Mouse (Mus musculus) intestine, embryonic 14.5 days (tissue): ENCODE measurements around the gene Tmem198b. TPM values are rescaled to one million over a fixed set of nuclear protein-coding genes. Genes with fewer than 3 reads are reported as not detected.

Source experiments
- ATAC-seq: fragments of 200-750 bp; cut with Nextera tagmentation; replicated peaks from 2 replicates; pipeline ENCODE4 v1.8.0; 2017; ENCODE audit warnings: low read depth, moderate number of reproducible peaks, moderate TSS enrichment, moderate library complexity; ENCODE audit not compliant: low FRiP score, low TSS enrichment
- DNase-seq: peaks from one replicate; pipeline ENCODE4 v3.0.0-alpha.2; 2018; ENCODE audit warnings: low spot score
- H3K27ac ChIP-seq: fragments of 300-500 bp; sonication (generic); 2 replicates; pipeline ENCODE4 v1.5.1; 2014; ENCODE audit warnings: low read depth, mild to moderate bottlenecking, control low read depth
- H3K27me3 ChIP-seq: fragments of 300-500 bp; sonication (generic); replicated peaks from 2 replicates; pipeline ENCODE4 v1.6.1; 2014; ENCODE audit warnings: low read length, control low read depth; ENCODE audit not compliant: control insufficient read depth, insufficient read depth
- H3K36me3 ChIP-seq: fragments of 300-500 bp; sonication (generic); 2 replicates; pipeline ENCODE4 v1.6.1; 2014; ENCODE audit warnings: low read length, control low read depth; ENCODE audit not compliant: control insufficient read depth, insufficient read depth
- H3K4me1 ChIP-seq: fragments of 300-500 bp; sonication (generic); replicated peaks from 2 replicates; pipeline ENCODE4 v1.6.1; 2014; ENCODE audit warnings: low read length, control low read depth, mixed read lengths; ENCODE audit not compliant: control insufficient read depth, insufficient read depth
- H3K4me2 ChIP-seq: fragments of 300-500 bp; sonication (generic); 2 replicates; pipeline ENCODE4 v1.6.1; 2014; ENCODE audit warnings: low read length
- H3K4me3 ChIP-seq: fragments of 300-500 bp; sonication (generic); 2 replicates; pipeline ENCODE4 v1.5.1; 2014; ENCODE audit warnings: low read depth, low read length, control low read depth, mixed read lengths
- H3K9ac ChIP-seq: fragments of 300-500 bp; sonication (generic); 2 replicates; pipeline ENCODE4 v1.6.1; 2014; ENCODE audit warnings: mild to moderate bottlenecking, low read length
- H3K9me3 ChIP-seq: fragments of 300-500 bp; sonication (generic); 2 replicates; pipeline ENCODE4 v1.6.1; 2016; ENCODE audit warnings: low read length, control low read depth; ENCODE audit not compliant: control insufficient read depth
- WGBS: fragments of 180-500 bp; shearing (Covaris S2); extraction: QIAGEN DNeasy Blood & Tissue Kit; methylation state at CpG from one replicate; pipeline ENCODE4 v1.1.7; 2014; 5-methylcytosine and 5-hydroxymethylcytosine counted together
- polyA plus RNA-seq: library from polyadenylated mRNA; unstranded; fragments of >200 nt; fragmentation: Nextera tagmentation; extraction: Ambion mirVana; gene quantifications from 2 replicates; pipeline ENCODE4 v1.2.1, GENCODE M21; 2014

Tmem198b gene
- polyA plus RNA-seq, 1 experiment from 2014 or later, result 13.2 TPM

DNA sequence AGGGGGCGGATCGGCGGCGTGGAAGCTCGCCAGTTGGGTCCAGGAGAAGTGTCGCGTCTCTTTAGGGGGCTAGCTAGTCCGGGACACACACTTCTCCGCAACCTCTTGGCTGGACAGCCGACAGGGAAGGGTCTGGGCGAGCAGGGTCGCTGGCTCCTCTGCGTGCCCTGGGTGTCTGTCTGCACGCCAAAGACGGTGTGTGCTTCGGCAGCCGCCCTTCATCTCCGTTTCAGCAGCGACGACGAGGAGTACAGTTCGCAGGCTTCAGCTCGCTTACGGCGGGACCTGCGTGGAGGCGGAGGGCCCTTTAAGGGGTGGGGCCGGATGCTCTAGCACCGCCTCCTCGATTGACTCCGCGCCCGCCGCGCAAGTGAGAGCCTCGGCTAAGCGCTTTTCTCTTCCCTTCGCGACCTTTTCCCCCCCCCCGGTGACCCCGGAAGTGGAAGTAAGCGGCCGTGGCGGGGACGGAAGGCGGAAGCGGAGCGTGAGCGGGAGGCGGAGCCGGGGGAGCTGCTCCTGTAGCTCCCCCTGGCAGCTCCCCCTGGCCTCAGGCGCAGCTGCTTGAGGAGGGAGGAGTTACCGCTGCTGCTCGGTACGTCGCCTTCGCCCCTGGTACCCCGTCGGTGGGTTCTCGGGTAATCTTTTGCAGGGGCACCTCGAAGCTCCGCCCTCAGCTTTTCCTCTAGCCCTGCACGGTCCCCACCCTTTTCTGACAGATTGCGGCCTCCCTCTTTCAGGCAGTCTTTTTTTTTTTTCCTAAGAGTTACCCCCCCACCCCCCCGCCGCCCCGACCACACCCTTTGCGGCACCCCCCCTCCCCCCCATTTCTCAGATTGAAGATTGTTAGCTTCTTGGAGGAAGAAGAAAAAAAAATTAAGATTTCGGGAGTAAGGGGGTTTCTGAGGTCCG lies 1.2 kb upstream of the Tmem198b start:
- Histone ChIP-seq H3K36me3 (peaks cover 31% of the 10 kb centered on the region), H3K4me3 (peak overlapping the region; percentile 58), H3K4me2 (peak overlapping the region; percentile 85), H3K9ac (peak overlapping the region; percentile 72), H3K4me1 (peaks cover 39% of the 10 kb centered on the region), H3K9me3 (no peaks in the 10 kb centered on the region), H3K27ac (peak overlapping the region; percentile 92), H3K27me3 (no peaks in the 10 kb centered on the region)
- peak; percentile 93 for ATAC-seq
- DNase-seq, result peak; percentile 99
- WGBS, result 1% methylated on average over 62 of the region's 70 CpGs

DNA sequence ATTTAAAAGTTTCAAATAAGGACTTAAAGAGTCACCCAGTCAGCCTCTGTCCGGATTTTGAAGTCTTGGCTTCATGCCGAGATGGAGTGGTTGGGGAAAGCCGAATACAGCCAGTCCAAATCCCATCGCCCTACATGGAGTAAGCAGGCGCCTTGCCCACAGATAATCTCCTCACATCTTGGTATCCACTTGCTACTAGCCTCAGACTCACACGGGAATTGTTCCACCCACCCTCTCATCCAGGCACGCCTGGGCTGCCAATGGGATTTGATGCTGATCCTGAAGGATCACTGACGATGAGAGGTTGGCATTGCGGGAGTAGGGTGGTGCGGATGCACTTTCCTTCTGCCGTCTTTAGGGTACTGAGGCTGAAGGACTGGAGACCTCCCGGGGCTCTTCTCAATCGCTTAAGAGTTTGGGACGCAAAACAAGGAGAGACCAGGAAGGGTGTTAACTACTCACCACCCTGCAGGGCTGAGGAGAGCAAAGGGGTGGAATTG lies 349 bp downstream of the Tmem198b start, which contains the start of gene Dnajc14:
TSS of gene Dnajc14 (plus strand) at position 292 of the 500 bp plus-strand sequence.
- H3K27me3 ChIP-seq, result no peaks in the 10 kb centered on the region
- peaks cover 39% of the 10 kb centered on the region for H3K36me3 ChIP-seq
- H3K4me3 ChIP-seq, result peak within 1 kb of the TSS; percentile 58
- peak within 1 kb of the TSS; percentile 85 for H3K4me2 ChIP-seq
- DNase-seq, result peak; percentile 83
- no peaks in the 10 kb centered on the region for H3K9me3 ChIP-seq
- WGBS, result under 1% methylated on average over 14 of the region's 14 CpGs
- ATAC-seq, result peak; percentile 16; the same call in 1 of the 2 replicates
- peak within 1 kb of the TSS; percentile 72 for H3K9ac ChIP-seq
- peaks cover 34% of the 10 kb centered on the region for H3K4me1 ChIP-seq
- H3K27ac ChIP-seq, result peak within 1 kb of the TSS; percentile 92

GRCm38 (mm10) chr10:128803361-128803760 lies 809 bp downstream of the Tmem198b start:
- 7% methylated on average over 6 of the region's 6 CpGs for WGBS
- Histone ChIP-seq H3K9me3 (no peaks in the 10 kb centered on the region), H3K9ac (peak overlapping the region; percentile 72), H3K4me2 (peak overlapping the region; percentile 85), H3K4me3 (peak overlapping the region; percentile 58), H3K36me3 (peaks cover 36% of the 10 kb centered on the region), H3K27me3 (no peaks in the 10 kb centered on the region), H3K4me1 (peaks cover 30% of the 10 kb centered on the region), H3K27ac (peak overlapping the region; percentile 92)
- DNase-seq, result no peak
- ATAC-seq, result no peak

DNA sequence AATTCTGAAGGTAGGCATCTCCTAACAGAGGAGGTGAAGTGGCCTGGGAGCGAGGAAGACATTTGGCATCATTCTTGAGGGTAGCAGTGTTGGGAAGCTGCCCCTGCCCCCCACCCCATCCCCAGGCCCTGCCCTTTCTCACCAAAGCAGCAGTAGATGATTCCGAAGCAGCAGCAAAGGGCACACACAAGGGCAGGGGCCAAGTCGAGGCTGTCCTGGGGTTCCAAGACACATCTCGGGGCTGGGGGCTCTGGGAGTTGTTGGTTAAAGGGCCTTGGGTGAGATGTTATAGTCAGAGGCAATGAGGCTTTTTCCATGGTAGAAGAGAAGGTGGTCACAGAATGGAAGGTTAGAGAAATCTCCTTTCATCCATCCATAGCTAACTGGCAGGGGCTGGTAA lies 1.2 kb downstream of the Tmem198b start:
- Histone ChIP-seq H3K9me3 (no peaks in the 10 kb centered on the region), H3K9ac (peak overlapping the region; percentile 72), H3K4me3 (peak overlapping the region; percentile 58), H3K4me1 (peaks cover 28% of the 10 kb centered on the region), H3K27ac (peak overlapping the region; percentile 92; the same call in 1 of the 2 replicates), H3K36me3 (peaks cover 36% of the 10 kb centered on the region), H3K27me3 (no peaks in the 10 kb centered on the region), H3K4me2 (peak overlapping the region; percentile 85)
- ATAC-seq (no peak), DNase-seq (peak; percentile 12)
- WGBS, result 64% methylated on average over 4 of the region's 4 CpGs

DNA sequence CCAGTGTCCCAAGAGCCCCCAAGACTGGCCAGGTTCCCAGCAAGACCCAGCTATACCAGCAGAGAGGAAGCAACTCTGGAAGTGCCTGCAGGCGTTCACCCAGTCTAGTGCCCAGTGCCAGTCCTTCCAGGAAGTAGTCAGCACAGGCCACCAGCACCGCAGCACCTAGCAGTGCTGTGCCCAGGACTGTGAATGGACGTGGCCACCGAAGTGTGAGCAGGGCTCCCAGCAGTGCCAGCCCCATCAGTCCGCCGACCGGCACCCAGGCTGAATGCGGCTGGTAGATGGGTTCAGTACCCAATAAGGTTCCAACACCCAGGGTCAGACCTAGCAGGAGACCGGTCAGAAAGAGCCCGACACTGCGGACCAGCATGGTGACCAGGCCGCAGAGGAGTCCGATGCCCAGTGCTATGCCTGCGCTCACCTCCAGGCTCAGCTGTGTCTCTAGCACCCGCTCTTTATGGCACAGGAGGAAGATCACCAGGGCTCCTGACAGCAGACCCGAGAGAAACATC lies 2.1 kb downstream of the Tmem198b start:
- H3K9ac ChIP-seq, result no peak overlapping the region
- 89% methylated on average over 16 of the region's 16 CpGs for WGBS
- DNase-seq (peak; percentile 33), ATAC-seq (no peak)
- H3K36me3 ChIP-seq, result peaks cover 31% of the 10 kb centered on the region
- no peak overlapping the region for H3K4me2 ChIP-seq
- no peak overlapping the region for H3K4me3 ChIP-seq
- H3K9me3 ChIP-seq, result no peaks in the 10 kb centered on the region
- peaks cover 20% of the 10 kb centered on the region for H3K4me1 ChIP-seq
- no peak overlapping the region for H3K27ac ChIP-seq
- no peaks in the 10 kb centered on the region for H3K27me3 ChIP-seq

DNA sequence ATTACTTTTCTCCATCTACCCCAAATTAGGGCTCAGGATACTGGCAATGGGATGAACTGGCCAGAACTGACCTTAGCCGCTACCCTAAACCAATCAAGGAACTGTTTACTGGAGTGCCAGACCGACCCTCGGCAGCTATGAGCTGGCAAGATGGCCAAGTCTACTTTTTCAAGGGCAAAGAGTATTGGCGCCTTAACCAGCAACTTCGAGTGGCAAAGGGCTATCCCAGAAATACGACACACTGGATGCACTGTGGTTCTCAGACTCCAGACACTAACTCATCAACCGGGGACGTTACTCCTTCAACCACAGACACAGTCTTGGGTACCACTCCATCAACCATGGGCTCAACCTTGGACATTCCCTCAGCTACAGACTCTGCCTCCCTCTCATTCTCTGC lies 5.5 kb downstream of the Tmem198b start:
- Histone ChIP-seq H3K4me3 (no peak overlapping the region), H3K36me3 (peaks cover 31% of the 10 kb centered on the region), H3K27me3 (no peaks in the 10 kb centered on the region), H3K27ac (no peak overlapping the region), H3K9ac (no peak overlapping the region), H3K9me3 (no peaks in the 10 kb centered on the region), H3K4me2 (no peak overlapping the region), H3K4me1 (peaks cover 10% of the 10 kb centered on the region)
- ATAC-seq, result no peak
- no peak for DNase-seq
- WGBS, result 93% methylated on average over 8 of the region's 8 CpGs

DNA sequence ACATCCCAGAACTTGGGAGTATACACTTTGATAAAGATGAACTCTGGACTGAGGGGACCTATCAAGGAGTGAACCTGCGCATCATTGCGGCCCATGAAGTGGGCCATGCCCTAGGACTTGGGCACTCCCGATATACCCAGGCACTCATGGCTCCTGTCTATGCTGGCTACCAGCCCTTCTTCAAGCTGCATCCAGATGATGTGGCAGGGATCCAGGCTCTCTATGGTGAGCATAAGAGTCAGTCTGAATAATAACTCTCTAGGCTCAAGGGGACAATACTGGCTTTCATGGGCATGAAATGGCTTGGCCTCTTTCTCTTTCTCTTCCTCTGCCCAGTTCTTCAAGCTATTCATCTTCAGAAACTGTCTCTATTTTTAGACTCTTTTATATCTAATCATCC lies 8.6 kb downstream of the Tmem198b start:
- ATAC-seq (no peak; the same call in 1 of the 2 replicates), DNase-seq (no peak)
- no peaks in the 10 kb centered on the region for H3K27me3 ChIP-seq
- H3K9me3 ChIP-seq, result no peaks in the 10 kb centered on the region
- peaks cover 16% of the 10 kb centered on the region; the same call in 1 of the 2 replicates for H3K36me3 ChIP-seq
- 94% methylated on average over 3 of the region's 3 CpGs for WGBS
- no peak overlapping the region for H3K4me2 ChIP-seq
- H3K27ac ChIP-seq, result no peak overlapping the region
- H3K4me3 ChIP-seq, result no peak overlapping the region
- no peak overlapping the region for H3K9ac ChIP-seq
- H3K4me1 ChIP-seq, result no peaks in the 10 kb centered on the region

DNA sequence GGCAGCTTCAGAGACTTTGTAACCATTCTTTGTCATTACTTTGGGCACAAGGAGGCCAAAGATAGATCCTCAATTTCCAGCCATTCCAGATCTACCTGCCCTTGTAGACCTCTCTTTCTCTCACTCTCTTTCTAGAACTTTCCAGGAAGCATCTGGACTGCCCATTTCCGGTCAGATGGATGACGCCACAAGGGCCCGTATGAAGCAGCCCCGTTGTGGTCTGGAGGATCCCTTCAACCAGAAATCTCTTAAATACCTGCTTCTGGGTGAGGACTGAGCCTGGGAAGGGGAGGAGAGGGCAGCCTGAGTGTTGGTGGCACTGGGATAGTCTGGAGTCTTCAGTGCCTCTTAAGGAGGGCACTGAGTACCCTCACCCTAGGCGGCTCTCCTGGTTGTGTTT lies 9.8 kb downstream of the Tmem198b start:
- H3K27me3 ChIP-seq, result no peaks in the 10 kb centered on the region
- no peaks in the 10 kb centered on the region for H3K4me1 ChIP-seq
- H3K36me3 ChIP-seq, result 0 out of 2 replicates have a peak, but pooled peaks cover 5% of the 10 kb centered on the region
- H3K4me3 ChIP-seq, result no peak overlapping the region
- no peak overlapping the region for H3K4me2 ChIP-seq
- H3K9me3 ChIP-seq, result no peaks in the 10 kb centered on the region
- DNase-seq (no peak), ATAC-seq (no peak)
- no peak overlapping the region for H3K27ac ChIP-seq
- WGBS, result 94% methylated on average over 5 of the region's 5 CpGs
- no peak overlapping the region for H3K9ac ChIP-seq
